Mouse (Mus musculus): ENCODE measurements around the gene Alpk1.
A peak's percentile ranks its signal among the peaks of the same experiment; 100 is the strongest.
"Not testable (repeated sequence)": the region's sequence is repeated elsewhere in the genome, so short reads cannot be mapped to it uniquely, and the experiment has no call there.

The Alpk1 gene

DNA sequence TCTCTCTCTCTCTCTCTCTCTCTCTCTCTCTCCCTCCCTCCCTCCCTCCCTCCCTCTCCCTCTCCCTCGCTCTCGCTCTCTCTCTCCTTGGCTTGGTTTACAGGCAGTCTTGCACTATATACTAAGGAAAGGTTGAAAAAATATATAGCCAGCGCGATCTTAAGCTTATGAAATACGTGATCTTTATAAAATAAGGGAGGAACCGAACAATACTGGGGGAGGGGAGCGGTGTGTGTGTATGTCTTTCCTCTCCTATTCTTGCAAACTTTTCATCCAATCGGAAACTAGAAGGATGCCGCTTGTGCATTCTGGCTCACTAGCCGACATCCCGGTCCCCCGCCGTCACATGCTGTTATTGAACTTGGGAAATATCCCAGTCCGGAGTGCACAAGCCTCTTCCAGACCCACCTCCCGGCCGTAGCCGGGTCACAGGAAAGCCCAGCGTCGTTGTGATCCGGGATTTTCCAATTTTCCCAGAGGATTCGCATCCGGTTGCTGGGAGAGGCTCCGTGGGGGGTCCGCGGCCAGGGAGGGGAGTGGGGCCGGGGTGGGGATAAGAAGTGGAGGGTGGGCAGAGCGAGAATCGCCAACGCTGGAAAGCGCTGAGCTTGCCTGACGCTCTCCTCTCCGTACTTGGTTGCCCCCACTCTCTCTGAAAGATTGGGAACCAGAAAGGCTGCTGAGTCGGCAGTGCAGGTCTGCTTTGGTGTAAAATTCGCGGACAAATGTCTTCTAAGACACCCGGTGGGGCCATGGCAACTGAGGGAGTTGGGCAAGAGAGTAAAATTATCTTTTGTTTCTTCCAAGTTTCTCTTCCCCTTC is 10.1 kb upstream of the Alpk1 start:
- peak; percentile 21 for DNase-seq (ENCODE audit: low spot score)

GRCm38 (mm10) chr3:127789500-127790191 is 9.3 kb upstream of the Alpk1 start, which contains the start of gene Tifa:
TSS of gene Tifa (plus strand) at chr3:127789805.
- peak; percentile 44 for DNase-seq (ENCODE audit: low spot score)

DNA sequence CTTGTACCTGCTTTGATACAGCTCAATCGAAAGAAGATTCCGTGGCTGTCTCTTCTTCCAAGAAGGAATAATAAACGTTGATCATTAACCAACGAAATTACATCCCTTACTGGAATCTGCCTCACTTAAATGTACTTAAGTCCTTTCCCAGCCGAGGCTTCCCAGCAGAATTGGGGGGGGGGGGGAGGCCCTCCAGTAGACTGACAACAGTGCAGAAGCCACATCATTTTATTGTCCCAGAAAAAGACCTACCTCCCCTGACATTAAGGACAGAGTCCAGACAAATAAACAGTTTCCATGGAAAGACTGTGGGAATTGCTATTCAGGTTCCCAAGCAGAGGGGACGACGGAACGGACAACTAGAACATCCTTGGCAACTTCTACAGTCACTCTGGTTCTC is 8.6 kb upstream of the Alpk1 start:
- DNase-seq (ENCODE audit: low spot score) = no peak

DNA sequence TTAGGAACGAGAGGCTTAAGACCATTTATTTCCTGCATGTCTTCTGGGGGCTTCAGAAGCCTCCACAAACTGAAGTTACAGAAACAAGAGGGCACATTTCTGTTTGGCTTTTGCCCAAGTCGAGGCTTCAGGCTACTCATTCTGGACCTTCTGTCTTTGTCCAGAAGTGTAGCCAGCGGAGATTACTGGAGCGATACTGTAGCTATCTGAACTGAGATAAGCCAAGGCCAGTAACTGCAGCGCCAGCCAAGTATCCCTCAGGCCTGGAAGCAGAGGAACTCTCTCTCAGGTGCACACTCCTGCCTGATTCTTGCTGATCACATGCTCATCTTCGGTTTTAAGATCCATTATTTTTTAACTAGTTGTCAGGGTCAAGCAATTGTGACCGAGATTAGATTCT is 7.7 kb upstream of the Alpk1 start:
- DNase-seq (ENCODE audit: low spot score) = no peak

DNA sequence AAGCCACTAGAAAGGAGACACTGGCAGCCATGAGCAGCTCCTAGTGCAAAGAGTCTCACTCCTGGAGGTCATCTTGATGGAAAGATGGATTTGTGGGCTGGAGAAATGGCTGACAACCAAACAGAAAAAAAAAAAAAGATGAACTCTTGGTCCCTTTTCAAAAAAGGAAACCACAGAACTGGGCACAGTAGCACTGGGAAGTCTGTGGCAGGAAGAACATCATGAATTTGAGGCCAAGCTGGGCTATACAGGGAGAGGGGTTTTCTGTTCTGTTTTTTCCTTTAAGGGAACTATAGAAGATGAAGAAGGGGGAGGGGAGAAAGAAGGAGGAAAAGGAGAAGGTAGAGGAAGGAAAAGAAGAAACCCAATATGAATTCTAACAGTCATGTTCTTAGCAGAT is 6.7 kb upstream of the Alpk1 start:
- no peak for DNase-seq (ENCODE audit: low spot score)

DNA sequence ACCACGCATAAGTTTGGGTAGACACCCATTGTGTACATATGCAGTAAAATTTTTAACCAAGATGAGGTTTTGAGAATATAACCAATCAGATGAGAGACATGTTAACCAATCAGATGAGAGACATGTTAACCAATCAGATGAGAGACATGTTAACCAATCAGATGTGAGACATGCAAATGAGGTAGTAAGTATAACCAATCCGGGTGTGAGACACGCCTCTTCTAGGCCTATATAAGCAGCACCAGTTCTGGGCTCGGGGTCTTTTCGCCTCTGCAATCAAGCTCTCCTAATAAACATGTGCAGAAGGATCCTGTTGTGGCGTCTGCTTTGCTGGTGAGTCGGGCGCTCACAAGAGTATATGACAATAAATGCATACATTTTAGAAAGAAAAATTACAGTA is 3.4 kb upstream of the Alpk1 start:
- DNase-seq (ENCODE audit: low spot score) = not testable (repeated sequence)

DNA sequence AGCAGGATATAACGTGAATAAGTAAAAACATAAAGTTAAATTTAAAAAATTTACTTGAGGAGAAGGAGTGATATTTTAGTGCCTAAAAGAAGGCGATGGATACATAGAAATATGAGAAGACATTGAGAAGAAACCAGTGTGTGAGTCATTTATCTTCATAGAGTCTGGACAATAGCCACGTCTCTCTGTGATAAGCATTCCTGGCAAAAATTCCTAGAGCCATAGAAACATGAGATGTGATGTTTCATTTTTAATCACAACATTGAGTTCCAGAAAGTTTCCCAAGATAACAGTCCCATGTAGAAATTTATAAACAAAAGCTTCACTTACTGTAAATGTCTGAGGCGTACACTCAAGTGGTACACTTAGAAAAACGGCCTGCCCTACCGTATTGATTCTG is 2.6 kb upstream of the Alpk1 start:
- DNase-seq (ENCODE audit: low spot score) = no peak

DNA sequence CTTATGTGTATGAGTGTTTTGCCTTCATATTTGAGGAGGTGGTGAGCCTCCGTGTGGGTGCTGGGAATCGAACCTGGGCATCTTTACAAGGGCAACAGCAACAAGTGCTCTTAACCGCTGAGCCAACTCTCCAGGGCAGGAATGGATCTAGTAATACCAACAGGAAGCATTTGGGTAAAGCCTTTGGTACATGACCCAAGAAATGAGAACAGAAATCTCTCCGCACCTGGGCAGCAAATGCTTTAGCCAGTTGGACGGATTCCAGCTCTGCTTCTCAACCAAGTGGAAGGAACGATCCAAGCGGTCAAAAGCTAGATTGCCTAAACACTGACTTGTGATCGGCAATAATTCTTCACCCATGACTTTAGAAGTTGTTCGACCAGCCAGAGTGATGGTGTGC is 594 bp upstream of the Alpk1 start:
- no peak for DNase-seq (ENCODE audit: low spot score)

DNA sequence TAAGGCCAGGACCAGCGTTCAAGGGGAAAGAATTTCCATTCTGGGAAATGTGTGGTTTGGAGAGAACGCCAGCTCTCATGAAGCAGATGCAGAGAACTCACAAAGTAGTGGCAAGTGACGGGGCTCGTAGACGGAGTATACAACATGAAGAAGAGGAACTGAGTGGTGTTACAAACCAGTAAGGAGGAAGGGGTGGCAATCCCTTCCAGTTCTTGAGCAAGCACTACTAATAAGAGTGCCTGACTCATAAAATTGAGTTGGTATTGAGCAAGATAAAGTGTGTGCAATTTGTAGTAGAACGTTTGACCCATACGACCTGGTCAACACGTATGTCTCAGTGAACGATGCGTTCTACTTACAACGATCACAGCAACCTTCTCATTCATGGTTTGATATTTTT is 11.2 kb downstream of the Alpk1 start:
- no peak for DNase-seq (ENCODE audit: low spot score)

- no peak for DNase-seq (ENCODE audit: low spot score)
Measured at GRCm38 (mm10) chr3:127765971-127766370, 14.4 kb downstream of the Alpk1 start.

- no peak for DNase-seq (ENCODE audit: low spot score)
Measured at GRCm38 (mm10) chr3:127764541-127764940, 15.8 kb downstream of the Alpk1 start.

DNA sequence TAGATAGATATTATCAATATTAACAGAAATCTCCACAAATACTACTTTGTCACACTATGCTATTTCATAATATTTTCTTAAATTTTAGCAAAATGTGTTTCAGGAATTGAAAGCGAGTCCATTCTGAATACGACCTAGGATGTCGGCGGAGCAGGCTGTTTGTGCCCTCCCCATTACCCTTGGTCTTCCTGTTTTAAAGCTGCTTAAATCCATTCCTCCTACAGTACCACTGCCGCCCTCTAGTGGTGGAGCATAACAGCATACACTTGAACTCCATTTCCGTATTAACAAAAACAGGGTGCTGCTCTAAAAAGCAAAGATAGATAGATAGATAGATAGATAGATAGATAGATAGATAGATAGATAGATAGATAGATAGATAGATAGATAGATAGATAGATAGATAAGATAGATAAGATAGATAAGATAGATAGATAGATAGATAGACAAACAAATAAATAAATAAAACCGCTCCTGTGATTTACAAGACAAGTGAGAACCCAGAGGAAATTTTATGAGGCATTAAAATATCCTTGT is 17.2 kb downstream of the Alpk1 start:
- peak; percentile 70 for DNase-seq (ENCODE audit: low spot score)

GRCm38 (mm10) chr3:127762403-127762802 is 17.9 kb downstream of the Alpk1 start:
- DNase-seq (ENCODE audit: low spot score) = no peak

GRCm38 (mm10) chr3:127759212-127759611 is 21.1 kb downstream of the Alpk1 start:
- DNase-seq (ENCODE audit: low spot score) = peak; percentile 31

DNA sequence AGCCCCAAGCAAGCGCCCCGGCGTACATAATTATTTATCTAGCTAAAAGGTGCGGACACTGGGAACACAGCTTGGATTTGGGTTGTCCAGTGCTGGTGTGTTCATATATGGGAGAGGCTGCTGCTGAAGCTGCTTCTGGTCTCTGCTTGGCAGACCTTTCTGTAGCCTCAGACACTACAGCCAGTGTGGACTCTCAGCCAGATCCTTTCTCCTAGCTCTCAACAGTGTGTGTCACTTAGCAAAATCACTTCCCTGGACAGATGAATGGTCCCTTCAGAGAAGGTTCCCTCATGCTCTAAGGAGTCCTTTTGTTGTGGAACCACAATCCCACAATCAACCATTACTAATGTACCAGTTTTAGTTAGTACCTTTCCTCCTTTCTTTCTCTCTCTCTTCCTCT is 21.5 kb downstream of the Alpk1 start:
- DNase-seq (ENCODE audit: low spot score) = no peak

- DNase-seq (ENCODE audit: low spot score) = no peak
Measured at GRCm38 (mm10) chr3:127757886-127758301, 22.4 kb downstream of the Alpk1 start.

- DNase-seq (ENCODE audit: low spot score) = no peak
Measured at GRCm38 (mm10) chr3:127756458-127756857, 23.9 kb downstream of the Alpk1 start.

- DNase-seq (ENCODE audit: low spot score) = no peak
Measured at GRCm38 (mm10) chr3:127749981-127750562, 30.3 kb downstream of the Alpk1 start.

GRCm38 (mm10) chr3:127749266-127749665 is 31.1 kb downstream of the Alpk1 start:
- no peak for DNase-seq (ENCODE audit: low spot score)

- no peak for DNase-seq (ENCODE audit: low spot score)
Measured at GRCm38 (mm10) chr3:127748644-127749043, 31.7 kb downstream of the Alpk1 start.

DNA sequence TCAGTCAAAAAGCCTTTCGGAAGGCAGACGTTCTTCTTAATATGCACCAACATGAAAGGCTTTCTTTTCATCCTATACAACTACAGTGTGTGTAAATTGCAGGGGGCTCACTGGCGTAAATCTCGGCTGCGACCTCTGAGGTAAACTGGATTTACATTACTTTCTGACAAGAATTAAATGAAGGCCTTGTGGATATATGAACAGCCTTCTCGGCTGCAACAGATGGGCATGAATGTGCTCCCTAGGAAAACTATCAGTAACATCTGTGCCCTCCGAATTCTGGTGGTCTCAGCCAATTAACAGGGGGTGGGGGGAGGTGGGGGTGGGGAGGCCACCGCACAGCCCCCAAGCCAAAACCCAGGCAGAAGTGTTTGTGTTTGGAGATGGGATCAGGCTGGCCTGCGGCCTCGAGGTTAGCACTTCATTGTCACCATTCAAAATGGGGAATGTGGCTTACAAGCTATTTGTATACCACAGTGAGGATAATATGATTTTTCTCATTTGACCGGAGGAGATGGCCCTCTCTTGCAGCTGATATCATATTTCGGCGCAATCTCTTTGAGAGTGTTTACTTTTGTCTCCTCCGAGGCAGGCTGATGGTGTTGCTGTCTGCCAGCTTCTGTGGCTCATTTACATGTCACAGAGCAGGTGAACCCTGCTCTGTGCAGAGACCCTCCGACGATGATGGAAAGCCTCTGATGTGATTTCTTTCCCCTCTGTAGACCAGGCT is 34.3 kb downstream of the Alpk1 start:
- DNase-seq (ENCODE audit: low spot score) = no peak

DNA sequence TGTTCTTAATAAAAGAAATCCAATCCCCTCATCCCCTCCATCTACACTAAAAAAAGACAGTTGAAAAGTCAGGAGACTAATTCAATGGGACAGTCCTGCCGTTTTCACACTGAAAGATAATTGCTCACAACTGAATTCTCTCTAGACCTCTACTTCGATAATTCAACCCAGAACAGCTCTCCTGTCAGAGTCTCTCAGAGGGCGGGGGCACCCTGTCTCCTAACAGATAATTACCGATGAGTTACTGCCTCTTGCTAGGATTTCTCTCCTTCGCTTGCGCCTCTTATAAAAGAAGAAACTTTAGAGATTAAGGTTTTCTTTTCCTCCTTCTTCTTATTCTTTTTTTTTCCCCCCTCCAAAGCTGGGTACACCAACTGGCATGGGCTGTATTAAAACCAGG is 34.8 kb downstream of the Alpk1 start:
- DNase-seq (ENCODE audit: low spot score) = no peak

Data from ovary, postnatal 14 days (tissue).